Mouse (Mus musculus) CH12.LX (cell line): ENCODE results near the gene C330021F23Rik. TPM values are rescaled to one million over a fixed set of nuclear protein-coding genes. Genes with fewer than 3 reads are reported as not detected.

Experiments
- DNase-seq: peaks from one replicate; pipeline ENCODE4 v3.0.0-alpha.2; 2013; ENCODE audit errors: extremely low read depth
- H3K27ac ChIP-seq: 2 replicates; pipeline ENCODE4 v1.5.1; 2012; ENCODE audit warnings: low read depth, mild to moderate bottlenecking, control low read depth, moderate library complexity; ENCODE audit not compliant: insufficient read depth
- H3K27me3 ChIP-seq: replicated peaks from 2 replicates; pipeline ENCODE3; 2012; ENCODE audit warnings: inconsistent platforms
- H3K36me3 ChIP-seq, 2 experiments: replicated peaks in 1 of 2; 2 replicates each; pipeline versions ENCODE3 to v1.6.1; 2012; ENCODE audit warnings: inconsistent platforms in 1 of 2, low read length in 1 of 2, mild to moderate bottlenecking in 1 of 2, mixed read lengths in 1 of 2, moderate library complexity in 1 of 2; ENCODE audit not compliant: control insufficient read depth in 1 of 2, insufficient read depth in 1 of 2
- H3K4me1 ChIP-seq, 2 experiments: 2 replicates each; pipeline ENCODE4 v1.6.1; 2012; ENCODE audit warnings: inconsistent platforms in 1 of 2, moderate library complexity in 1 of 2; ENCODE audit not compliant: insufficient read depth in 2 of 2, control insufficient read depth in 1 of 2
- H3K4me2 ChIP-seq: 2 replicates; pipeline ENCODE4 v1.6.1; 2012; ENCODE audit warnings: low read depth, mild to moderate bottlenecking, control low read depth; ENCODE audit not compliant: poor library complexity, insufficient read depth, severe bottlenecking
- H3K4me3 ChIP-seq, 3 experiments: fragments of 150-350 bp in 1 of 3; sonication (generic) in 1 of 3; replicated peaks in 1 of 3; 2 replicates each; pipeline versions ENCODE3 to v1.5.1; 2011 to 2012; ENCODE audit warnings: low read depth in 2 of 3, low read length in 2 of 3, mild to moderate bottlenecking in 2 of 3, moderate library complexity in 2 of 3, control low read depth in 1 of 3, improper control_type of control experiment in 1 of 3, inconsistent platforms in 1 of 3, mixed read lengths in 1 of 3; ENCODE audit not compliant: poor library complexity in 1 of 3
- H3K79me2 ChIP-seq: replicated peaks from 2 replicates; pipeline ENCODE4 v1.6.1; 2012; ENCODE audit warnings: mild to moderate bottlenecking, moderate library complexity; ENCODE audit not compliant: control insufficient read depth, poor library complexity, insufficient read depth, severe bottlenecking; ENCODE audit errors: extremely low read depth
- H3K9ac ChIP-seq: 2 replicates; pipeline ENCODE4 v1.6.1; 2012; ENCODE audit warnings: low read depth, mild to moderate bottlenecking, control low read depth, moderate library complexity; ENCODE audit not compliant: insufficient read depth
- H3K9me3 ChIP-seq: replicated peaks from 2 replicates; pipeline ENCODE3; 2012; ENCODE audit warnings: low read length, inconsistent platforms, mixed read lengths
- CHD1 ChIP-seq: IDR thresholded peaks from 2 replicates; pipeline ENCODE4 v1.6.1; 2012; ENCODE audit warnings: low read depth, low read length, improper control_type of control experiment, inconsistent platforms
- E2F4 ChIP-seq: IDR thresholded peaks from 2 replicates; pipeline ENCODE4 v1.6.1; 2011; ENCODE audit warnings: low read depth, low read length, improper control_type of control experiment; ENCODE audit not compliant: insufficient replicate concordance
- EP300 ChIP-seq: IDR thresholded peaks from 2 replicates; pipeline ENCODE4 v1.6.1; 2011; ENCODE audit warnings: low read length, improper control_type of control experiment
- ETS1 ChIP-seq: conservative IDR thresholded peaks from 2 replicates; pipeline ENCODE4 v1.6.1; 2012; ENCODE audit warnings: low read depth, mild to moderate bottlenecking, inconsistent platforms, low read length, improper control_type of control experiment, moderate library complexity
- HCFC1 ChIP-seq: IDR thresholded peaks from 2 replicates; pipeline ENCODE4 v1.6.1; 2012; ENCODE audit warnings: low read depth, mild to moderate bottlenecking, inconsistent platforms, low read length, improper control_type of control experiment
- MAFK ChIP-seq: IDR thresholded peaks from 2 replicates; pipeline ENCODE4 v1.6.1; 2011; ENCODE audit warnings: low read length, improper control_type of control experiment; ENCODE audit not compliant: insufficient replicate concordance
- MEF2A ChIP-seq: IDR thresholded peaks from 2 replicates; pipeline ENCODE4 v1.6.1; 2014; ENCODE audit warnings: low read depth, mild to moderate bottlenecking, inconsistent platforms, low read length, improper control_type of control experiment, borderline replicate concordance
- NRF1 ChIP-seq: IDR thresholded peaks from 2 replicates; pipeline ENCODE4 v1.6.1; 2014; ENCODE audit warnings: low read depth, mild to moderate bottlenecking, inconsistent platforms, low read length, improper control_type of control experiment, moderate library complexity
- PAX5 ChIP-seq: IDR thresholded peaks from 2 replicates; pipeline ENCODE4 v1.6.1; 2012; ENCODE audit warnings: low read length, inconsistent platforms, mixed read lengths
- POLR2A ChIP-seq: IDR thresholded peaks from 2 replicates; pipeline ENCODE4 v1.6.1; 2011; ENCODE audit warnings: low read depth, mild to moderate bottlenecking, improper control_type of control experiment, low read length
- UBTF ChIP-seq: IDR thresholded peaks from 2 replicates; pipeline ENCODE4 v1.6.1; 2012; ENCODE audit warnings: low read depth, mild to moderate bottlenecking, inconsistent platforms, low read length, improper control_type of control experiment, moderate library complexity
- USF1 ChIP-seq: IDR thresholded peaks from 2 replicates; pipeline ENCODE4 v1.6.1; 2014; ENCODE audit warnings: low read depth, mild to moderate bottlenecking, inconsistent platforms, low read length, improper control_type of control experiment
- USF2 ChIP-seq: conservative IDR thresholded peaks from 2 replicates; pipeline ENCODE4 v1.6.1; 2011; ENCODE audit warnings: low read depth, low read length, improper control_type of control experiment
- ZKSCAN1 ChIP-seq: IDR thresholded peaks from 2 replicates; pipeline ENCODE4 v1.6.1; 2012; ENCODE audit warnings: low read depth, inconsistent platforms, low read length, improper control_type of control experiment, borderline replicate concordance
- ZMIZ1 ChIP-seq: IDR thresholded peaks from 2 replicates; pipeline ENCODE4 v1.6.1; 2012; ENCODE audit warnings: low read depth, mild to moderate bottlenecking, inconsistent platforms, low read length, improper control_type of control experiment
- dilution Hi-C: fragments of 300-500 bp; cut with MboI; formaldehyde crosslinking; loops from 2 replicates; pipeline ENCODE4 v1.14.3; 2020; ENCODE audit warnings: low sequenced_read_pairs; ENCODE audit not compliant: extremely low pct_unique_long_range_greater_than_20kb, extremely low pct_ligation_motif_present
- in situ Hi-C: fragments of 300-500 bp; cut with MboI; formaldehyde crosslinking; loops from 3 replicates; pipeline ENCODE4 v1.14.3; 2019; ENCODE audit warnings: low sequenced_read_pairs, low pct_ligation_motif_present, low pct_unique_long_range_greater_than_20kb, mixed read lengths
- polyA plus RNA-seq: library from polyadenylated mRNA; unstranded; fragments of >175 nt; gene quantifications from 2 replicates; pipeline ENCODE4 v1.2.1, GENCODE M21; 2012; ENCODE audit warnings: low read depth; ENCODE audit not compliant: insufficient read length
- total RNA-seq, 2 experiments: library from RNA; depleted of rRNA; stranded (reverse); fragments of 300-350 nt in 1 of 2; fragments of >200 nt in 1 of 2; gene quantifications; 2 replicates each; pipeline ENCODE4 v1.2.3; 2012 to 2014

The C330021F23Rik gene
- total and polyA plus RNA-seq, 3 experiments, result 1.0 to 1.1 TPM; not detected in 1

GRCm38 (mm10) chr8:3530816-3531215, 37.0 kb upstream of the C330021F23Rik start:
- H3K27me3 ChIP-seq, result no peaks in the 10 kb centered on the region
- dilution Hi-C loops (no loop called here), in situ Hi-C loops (no loop called here)
- H3K4me1 ChIP-seq, result peaks cover 0 to 5% of the 10 kb centered on the region in 2 experiments; a peak in 2 of 4 replicates
- no peaks in the 10 kb centered on the region for H3K9me3 ChIP-seq
- no peaks in the 10 kb centered on the region for H3K79me2 ChIP-seq
- H3K9ac ChIP-seq, result no peak overlapping the region
- H3K4me2 ChIP-seq, result no peak overlapping the region
- peaks cover 53 to 92% of the 10 kb centered on the region in 2 experiments for H3K36me3 ChIP-seq
- no peak for TF ChIP-seq MEF2A
- TF ChIP-seq E2F4, result no peak
- no peak overlapping the region for H3K27ac ChIP-seq
- H3K4me3 ChIP-seq, result no peak overlapping the region
- DNase-seq, result no peak

- no peaks in the 10 kb centered on the region for H3K27me3 ChIP-seq
- in situ Hi-C loops, result no loop called here
- no peaks in the 10 kb centered on the region for H3K9me3 ChIP-seq
- H3K4me1 ChIP-seq, result peaks cover 0 to 9% of the 10 kb centered on the region in 2 experiments; a peak in 2 of 4 replicates
- DNase-seq, result no peak
- TF ChIP-seq POLR2A (no peak), ZKSCAN1 (no peak), ZMIZ1 (no peak), HCFC1 (no peak), ETS1 (no peak), EP300 (no peak), UBTF (no peak), MAFK (no peak), USF2 (no peak), CHD1 (no peak), NRF1 (no peak), USF1 (no peak), PAX5 (no peak)
- TF ChIP-seq, all 38 proteins: peak for 0
- H3K36me3 ChIP-seq, result peaks cover 58 to 94% of the 10 kb centered on the region in 2 experiments
- H3K4me2 ChIP-seq, result no peak overlapping the region
- H3K4me3 ChIP-seq, result no peak overlapping the region
- no peak overlapping the region for H3K27ac ChIP-seq
- no peaks in the 10 kb centered on the region for H3K79me2 ChIP-seq
- dilution Hi-C loops, result no loop called here
- H3K9ac ChIP-seq, result no peak overlapping the region
Measured at GRCm38 (mm10) chr8:3531936-3532335, 35.9 kb upstream of the C330021F23Rik start.
